Mouse (Mus musculus): ENCODE data around the gene 4933405L10Rik. TPM values are rescaled to one million over a fixed set of nuclear protein-coding genes. Genes with fewer than 3 reads are reported as not detected.
A peak's percentile ranks its signal among the peaks of the same experiment; 100 is the strongest.

The 4933405L10Rik gene
- under 1 TPM in 2 of 4 experiments, not detected in 2; 0.44 to 0.46 TPM for total RNA-seq (2022)

GRCm38 (mm10) chr8:105707498-105708403, at the start of gene 4933405L10Rik, which contains the start of gene Enkd1:
Gene 4933405L10Rik, plus strand, starts transcription at chr8:105707655.
Gene Enkd1, minus strand, starts transcription at chr8:105708210.
- peak; percentile 75 to 87 for DNase-seq (ENCODE audit: low spot score in 2 of 2)

GRCm38 (mm10) chr8:105661167-105661566, 46.3 kb upstream of the 4933405L10Rik start:
- no peak for DNase-seq (ENCODE audit: low spot score in 2 of 2)

- DNase-seq (ENCODE audit: low spot score in 2 of 2) = no peak
Observed at GRCm38 (mm10) chr8:105677891-105678290, 29.6 kb upstream of the 4933405L10Rik start.

- DNase-seq (ENCODE audit: low spot score in 2 of 2) = no peak
Observed at GRCm38 (mm10) chr8:105685325-105685724, 22.1 kb upstream of the 4933405L10Rik start.

GRCm38 (mm10) chr8:105685796-105686308, 21.6 kb upstream of the 4933405L10Rik start, which contains the start of gene Carmil2:
Gene Carmil2, plus strand, starts transcription at chr8:105686274.
- peak in 1 of 2 experiments; percentile 8 for DNase-seq (ENCODE audit: low spot score in 2 of 2)

GRCm38 (mm10) chr8:105686551-105686950, 20.9 kb upstream of the 4933405L10Rik start:
- DNase-seq (ENCODE audit: low spot score in 2 of 2) = no peak

GRCm38 (mm10) chr8:105687512-105687911, 19.9 kb upstream of the 4933405L10Rik start:
- DNase-seq (ENCODE audit: low spot score in 2 of 2) = no peak

GRCm38 (mm10) chr8:105688242-105688752, 19.2 kb upstream of the 4933405L10Rik start:
- no peak for DNase-seq (ENCODE audit: low spot score in 2 of 2)

GRCm38 (mm10) chr8:105689256-105689982, 18.0 kb upstream of the 4933405L10Rik start:
- DNase-seq (ENCODE audit: low spot score in 2 of 2) = no peak

GRCm38 (mm10) chr8:105689983-105690360, 17.5 kb upstream of the 4933405L10Rik start:
- no peak for DNase-seq (ENCODE audit: low spot score in 2 of 2)

GRCm38 (mm10) chr8:105690978-105691377, 16.5 kb upstream of the 4933405L10Rik start:
- DNase-seq (ENCODE audit: low spot score in 2 of 2) = no peak

GRCm38 (mm10) chr8:105692449-105693182, 14.8 kb upstream of the 4933405L10Rik start:
- DNase-seq (ENCODE audit: low spot score in 2 of 2) = no peak

- DNase-seq (ENCODE audit: low spot score in 2 of 2) = peak; percentile 53 to 68
Observed at GRCm38 (mm10) chr8:105693648-105694047, 13.8 kb upstream of the 4933405L10Rik start.

GRCm38 (mm10) chr8:105694051-105694799, 13.2 kb upstream of the 4933405L10Rik start:
- DNase-seq (ENCODE audit: low spot score in 2 of 2) = peak in 1 of 2 experiments; percentile 48

- no peak for DNase-seq (ENCODE audit: low spot score in 2 of 2)
Observed at GRCm38 (mm10) chr8:105695080-105695780, 12.2 kb upstream of the 4933405L10Rik start.

GRCm38 (mm10) chr8:105697196-105697780, 10.2 kb upstream of the 4933405L10Rik start:
- DNase-seq (ENCODE audit: low spot score in 2 of 2) = no peak

- DNase-seq (ENCODE audit: low spot score in 2 of 2) = no peak
Observed at GRCm38 (mm10) chr8:105698734-105699133, 8.7 kb upstream of the 4933405L10Rik start.

- DNase-seq (ENCODE audit: low spot score in 2 of 2) = no peak
Observed at GRCm38 (mm10) chr8:105699488-105700215, 7.8 kb upstream of the 4933405L10Rik start.
